Mouse (Mus musculus): Measurements from ENCODE around the gene Arrdc1. TPM values are rescaled to one million over a fixed set of nuclear protein-coding genes. Genes with fewer than 3 reads are reported as not detected.

The Arrdc1 gene
- polyA plus RNA-seq, 1 experiment from 2014 or later, result 17.0 TPM

- WGBS, result under 1% methylated on average over 106 of the region's 112 CpGs
- Histone ChIP-seq H3K36me3 (no peaks in the 10 kb centered on the region), H3K27me3 (no peaks in the 10 kb centered on the region), H3K4me3 (peak within 1 kb of the TSS; percentile 98), H3K9ac (replicated peaks) (peak within 1 kb of the TSS; percentile 99), H3K4me1 (peaks cover 10% of the 10 kb centered on the region), H3K9me3 (no peaks in the 10 kb centered on the region), H3K27ac (replicated peaks) (peak within 1 kb of the TSS; percentile 98), H3K4me2 (replicated peaks) (peak within 1 kb of the TSS; percentile 61)
- peak; percentile 98 for ATAC-seq (ENCODE audit: low FRiP score, low read depth)
These were observed 15.9 kb downstream of the Arrdc1 start, which contains the start of gene Ehmt1 for GRCm38 (mm10) chr2:24918930-24919838. Gene Ehmt1 (minus strand): TSS chr2:24919614.

DNA sequence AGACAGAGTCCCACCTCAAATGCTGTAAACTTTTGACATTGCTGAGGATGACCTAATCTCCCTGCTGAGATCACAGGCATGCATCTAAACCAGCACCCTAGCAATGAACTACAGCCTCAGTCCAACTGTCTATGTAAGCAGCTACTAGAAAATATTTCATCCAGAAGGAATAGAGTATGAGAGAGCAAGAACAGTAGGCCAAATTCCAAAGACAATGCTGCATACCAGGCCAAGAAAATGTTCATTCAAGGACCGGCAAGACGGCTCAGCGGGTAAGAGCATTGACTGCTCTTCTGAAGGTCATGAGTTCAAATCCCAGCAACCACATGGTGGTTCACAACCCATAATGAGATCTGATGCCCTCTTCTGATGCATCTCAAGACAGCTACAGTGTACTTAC is 20.3 kb downstream of the Arrdc1 start:
- no peaks in the 10 kb centered on the region for H3K27me3 ChIP-seq
- no peak overlapping the region for H3K4me3 ChIP-seq
- peaks cover 10% of the 10 kb centered on the region for H3K4me1 ChIP-seq
- ATAC-seq (ENCODE audit: low FRiP score, low read depth), result no peak
- WGBS, result 94% methylated on average over 3 of the region's 3 CpGs
- H3K27ac ChIP-seq (replicated peaks), result no peak overlapping the region
- no peaks in the 10 kb centered on the region for H3K9me3 ChIP-seq
- no peak overlapping the region for H3K4me2 ChIP-seq (replicated peaks)
- H3K9ac ChIP-seq (replicated peaks), result no peak overlapping the region
- peaks cover 8% of the 10 kb centered on the region; the same call in 1 of the 2 replicates for H3K36me3 ChIP-seq

DNA sequence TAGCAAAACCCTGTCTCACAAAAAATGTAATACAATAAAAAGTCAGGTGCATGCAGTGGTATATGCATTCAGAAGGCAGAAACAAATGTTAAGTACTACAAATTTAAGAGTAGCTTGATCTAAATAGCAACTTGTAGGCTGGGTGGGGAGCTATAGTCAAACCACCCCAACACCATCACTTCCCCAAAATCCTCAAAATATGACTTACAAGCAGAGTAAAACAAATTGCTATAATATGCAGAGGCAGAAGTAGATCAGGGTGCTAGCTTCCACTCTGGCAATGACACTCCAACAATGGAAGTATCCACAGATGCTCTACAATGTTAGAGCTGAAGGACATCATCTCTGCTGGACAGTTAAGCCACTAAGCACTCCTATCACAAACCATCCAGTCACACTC is 22.5 kb downstream of the Arrdc1 start:
- ATAC-seq (ENCODE audit: low FRiP score, low read depth), result no peak
- Histone ChIP-seq H3K4me2 (replicated peaks) (no peak overlapping the region), H3K36me3 (peaks cover 8% of the 10 kb centered on the region; the same call in 1 of the 2 replicates), H3K27ac (replicated peaks) (no peak overlapping the region), H3K4me3 (no peak overlapping the region), H3K27me3 (no peaks in the 10 kb centered on the region), H3K4me1 (peaks cover 6% of the 10 kb centered on the region), H3K9me3 (no peaks in the 10 kb centered on the region), H3K9ac (replicated peaks) (no peak overlapping the region)

- no peaks in the 10 kb centered on the region for H3K9me3 ChIP-seq
- peaks cover 8% of the 10 kb centered on the region; the same call in 1 of the 2 replicates for H3K36me3 ChIP-seq
- ATAC-seq (ENCODE audit: low FRiP score, low read depth), result no peak
- H3K27me3 ChIP-seq, result no peaks in the 10 kb centered on the region
- 95% methylated on average over 4 of the region's 4 CpGs for WGBS
- H3K9ac ChIP-seq (replicated peaks), result no peak overlapping the region
- H3K4me3 ChIP-seq, result no peak overlapping the region
- no peak overlapping the region for H3K4me2 ChIP-seq (replicated peaks)
- H3K4me1 ChIP-seq, result peaks cover 2% of the 10 kb centered on the region
- no peak overlapping the region for H3K27ac ChIP-seq (replicated peaks)
These were observed 22.9 kb downstream of the Arrdc1 start for GRCm38 (mm10) chr2:24912189-24912588.

DNA sequence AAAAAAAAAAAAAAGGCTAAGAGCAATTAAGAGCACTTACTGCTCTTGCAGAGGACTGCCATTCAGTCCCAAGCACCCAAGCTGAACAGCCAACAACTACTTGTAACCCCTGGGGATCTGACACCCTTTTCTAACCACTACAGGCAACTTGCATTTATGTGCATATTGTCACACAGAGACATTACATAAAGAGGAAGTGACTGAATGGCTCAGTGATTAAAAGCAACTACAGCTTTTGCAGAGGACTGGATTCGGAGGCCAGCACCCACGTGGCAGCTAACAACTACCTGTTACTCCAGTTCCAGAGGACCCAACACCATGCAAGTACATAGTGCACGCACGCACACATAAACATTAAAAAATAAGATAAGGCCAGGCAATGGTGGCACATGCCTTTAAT is 24.6 kb downstream of the Arrdc1 start:
- no peaks in the 10 kb centered on the region for H3K9me3 ChIP-seq
- H3K4me2 ChIP-seq (replicated peaks), result no peak overlapping the region
- no peak overlapping the region for H3K4me3 ChIP-seq
- peaks cover 8% of the 10 kb centered on the region; the same call in 1 of the 2 replicates for H3K36me3 ChIP-seq
- H3K27me3 ChIP-seq, result no peaks in the 10 kb centered on the region
- 97% methylated on average over 4 of the region's 4 CpGs for WGBS
- H3K9ac ChIP-seq (replicated peaks), result no peak overlapping the region
- peaks cover 17% of the 10 kb centered on the region for H3K4me1 ChIP-seq
- ATAC-seq (ENCODE audit: low FRiP score, low read depth), result no peak
- H3K27ac ChIP-seq (replicated peaks), result no peak overlapping the region

- 12% methylated on average over 2 of the region's 2 CpGs for whole genome bisulfite sequencing
- ATAC-seq (ENCODE audit: low FRiP score, low read depth), result no peak
- peaks cover 32% of the 10 kb centered on the region for H3K4me1 ChIP-seq
- no peak overlapping the region for H3K4me3 ChIP-seq
- H3K27ac ChIP-seq (replicated peaks), result peak overlapping the region; percentile 79
- peak overlapping the region; percentile 25 for H3K4me2 ChIP-seq (replicated peaks)
- no peaks in the 10 kb centered on the region for H3K9me3 ChIP-seq
- H3K36me3 ChIP-seq, result 0 out of 2 replicates have a peak, but pooled peaks cover 2% of the 10 kb centered on the region
- no peaks in the 10 kb centered on the region for H3K27me3 ChIP-seq
- no peak overlapping the region for H3K9ac ChIP-seq (replicated peaks)
These were observed 29.3 kb downstream of the Arrdc1 start for GRCm38 (mm10) chr2:24905653-24906155.

DNA sequence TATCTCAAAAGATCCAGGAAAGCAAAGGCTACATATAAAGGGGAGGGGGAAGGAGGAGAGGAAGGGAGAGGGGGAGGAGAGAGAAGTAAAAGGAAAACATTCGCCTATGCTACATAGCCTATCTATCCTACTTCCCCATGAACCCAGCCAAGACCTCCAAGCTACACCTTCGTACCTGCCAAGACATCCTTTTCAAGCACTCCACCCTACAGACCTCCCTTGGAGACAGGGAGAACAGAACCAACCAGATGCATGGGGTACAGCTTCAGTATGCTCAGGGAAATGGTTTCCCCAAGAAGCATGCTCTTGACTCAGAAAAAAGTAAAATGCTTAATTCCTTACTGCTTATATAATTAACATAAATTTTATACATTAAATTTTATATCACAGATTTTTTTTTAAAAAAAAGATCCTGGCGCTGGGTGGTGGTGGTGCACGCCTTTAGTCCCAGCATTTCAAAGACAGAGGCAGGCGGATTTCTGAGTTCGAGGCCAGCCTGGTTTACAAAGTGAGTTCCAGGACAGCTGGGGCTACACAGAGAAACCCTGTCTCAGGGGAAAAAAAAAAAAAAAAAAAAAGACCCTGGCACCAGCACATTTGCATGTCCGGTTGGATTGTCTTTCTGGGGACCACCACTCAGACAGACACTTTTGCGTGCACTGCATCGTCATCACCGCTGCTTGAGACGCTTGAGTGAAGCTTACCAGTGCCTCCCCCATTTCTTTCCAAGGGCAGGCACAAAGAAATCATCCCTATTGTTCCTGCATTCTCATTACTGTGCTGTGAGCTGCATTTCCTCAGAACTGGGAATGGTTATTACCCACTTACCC is 30.0 kb downstream of the Arrdc1 start:
- H3K4me2 ChIP-seq (replicated peaks), result peak overlapping the region; percentile 25
- ATAC-seq (ENCODE audit: low FRiP score, low read depth), result peak; percentile 77
- no peak overlapping the region for H3K9ac ChIP-seq (replicated peaks)
- H3K36me3 ChIP-seq, result peaks cover 3% of the 10 kb centered on the region; the same call in 1 of the 2 replicates
- H3K9me3 ChIP-seq, result no peaks in the 10 kb centered on the region
- WGBS, result 48% methylated on average over 11 of the region's 11 CpGs
- H3K27me3 ChIP-seq, result no peaks in the 10 kb centered on the region
- no peak overlapping the region for H3K4me3 ChIP-seq
- H3K4me1 ChIP-seq, result peaks cover 32% of the 10 kb centered on the region
- peak overlapping the region; percentile 79 for H3K27ac ChIP-seq (replicated peaks)

DNA sequence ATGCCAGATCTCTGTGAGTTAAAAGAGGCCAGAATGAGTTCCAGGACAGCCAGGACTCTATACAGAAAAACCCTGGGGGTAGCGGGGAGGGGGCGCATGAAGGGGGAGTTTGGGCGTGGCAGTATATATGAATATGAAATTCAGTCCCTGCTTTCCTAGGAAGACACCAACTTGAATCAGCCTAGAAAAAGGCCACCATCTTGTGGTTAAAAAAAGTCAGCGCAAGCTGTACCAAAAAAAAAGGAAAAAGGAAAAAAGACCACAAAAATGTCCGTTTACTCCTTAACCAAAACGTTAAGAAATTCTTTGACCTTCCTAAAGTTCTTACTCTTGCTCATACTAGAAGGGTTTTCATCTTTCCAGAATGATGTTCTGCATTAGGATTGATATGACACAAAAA is 32.1 kb downstream of the Arrdc1 start:
- no peak for ATAC-seq (ENCODE audit: low FRiP score, low read depth)
- Histone ChIP-seq H3K4me3 (no peak overlapping the region), H3K36me3 (peaks cover 3% of the 10 kb centered on the region; the same call in 1 of the 2 replicates), H3K27ac (replicated peaks) (no peak overlapping the region), H3K4me1 (peaks cover 32% of the 10 kb centered on the region), H3K9ac (replicated peaks) (no peak overlapping the region), H3K9me3 (no peaks in the 10 kb centered on the region), H3K27me3 (no peaks in the 10 kb centered on the region), H3K4me2 (replicated peaks) (no peak overlapping the region)
- WGBS, result 90% methylated on average over 6 of the region's 6 CpGs

GRCm38 (mm10) chr2:24901055-24901454 is 34.0 kb downstream of the Arrdc1 start:
- no peak overlapping the region for H3K9ac ChIP-seq (replicated peaks)
- no peak overlapping the region for H3K27ac ChIP-seq (replicated peaks)
- H3K4me3 ChIP-seq, result no peak overlapping the region
- no peaks in the 10 kb centered on the region for H3K9me3 ChIP-seq
- no peaks in the 10 kb centered on the region for H3K27me3 ChIP-seq
- no peak overlapping the region for H3K4me2 ChIP-seq (replicated peaks)
- 81% methylated on average over 5 of the region's 5 CpGs for WGBS
- peaks cover 3% of the 10 kb centered on the region; the same call in 1 of the 2 replicates for H3K36me3 ChIP-seq
- ATAC-seq (ENCODE audit: low FRiP score, low read depth), result no peak
- peaks cover 21% of the 10 kb centered on the region for H3K4me1 ChIP-seq

- Histone ChIP-seq H3K4me1 (peaks cover 9% of the 10 kb centered on the region), H3K4me3 (no peak overlapping the region), H3K27ac (replicated peaks) (no peak overlapping the region), H3K9me3 (no peaks in the 10 kb centered on the region), H3K9ac (replicated peaks) (no peak overlapping the region), H3K4me2 (replicated peaks) (no peak overlapping the region), H3K36me3 (peaks cover 3% of the 10 kb centered on the region; the same call in 1 of the 2 replicates), H3K27me3 (no peaks in the 10 kb centered on the region)
- 95% methylated on average over 2 of the region's 2 CpGs for WGBS
- no peak for ATAC-seq (ENCODE audit: low FRiP score, low read depth)
These were observed 35.8 kb downstream of the Arrdc1 start for GRCm38 (mm10) chr2:24899292-24899691.

DNA sequence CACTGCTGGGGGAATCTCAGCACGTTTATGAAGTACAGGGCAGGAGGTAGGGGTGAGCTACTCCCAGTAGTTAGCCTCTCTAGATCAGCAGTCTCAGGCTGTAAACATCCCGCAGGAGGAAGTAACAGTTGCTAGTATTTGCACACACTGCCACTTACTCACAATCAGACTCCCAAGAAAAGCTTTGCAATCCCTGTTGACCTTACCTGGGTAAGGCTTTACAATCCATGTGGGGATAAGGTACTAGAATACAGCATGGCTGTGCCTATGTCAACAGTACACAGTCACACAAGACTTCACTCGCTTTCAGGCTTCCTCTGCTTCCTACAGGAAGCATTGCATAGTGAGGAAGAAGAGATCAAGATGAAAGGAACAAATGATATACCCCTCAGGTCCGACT is 38.3 kb downstream of the Arrdc1 start:
- Histone ChIP-seq H3K9me3 (no peaks in the 10 kb centered on the region), H3K27me3 (no peaks in the 10 kb centered on the region), H3K4me2 (replicated peaks) (no peak overlapping the region), H3K36me3 (peaks cover 3% of the 10 kb centered on the region; the same call in 1 of the 2 replicates), H3K4me1 (peaks cover 8% of the 10 kb centered on the region), H3K4me3 (no peak overlapping the region), H3K27ac (replicated peaks) (no peak overlapping the region), H3K9ac (replicated peaks) (no peak overlapping the region)
- 85% methylated on average over 4 of the region's 4 CpGs for WGBS
- ATAC-seq (ENCODE audit: low FRiP score, low read depth), result no peak

All from midbrain, embryonic 12.5 days (tissue).